Comparison of ENCODE assay signal across 27 mouse cellular contexts in the genomic region with DNA sequence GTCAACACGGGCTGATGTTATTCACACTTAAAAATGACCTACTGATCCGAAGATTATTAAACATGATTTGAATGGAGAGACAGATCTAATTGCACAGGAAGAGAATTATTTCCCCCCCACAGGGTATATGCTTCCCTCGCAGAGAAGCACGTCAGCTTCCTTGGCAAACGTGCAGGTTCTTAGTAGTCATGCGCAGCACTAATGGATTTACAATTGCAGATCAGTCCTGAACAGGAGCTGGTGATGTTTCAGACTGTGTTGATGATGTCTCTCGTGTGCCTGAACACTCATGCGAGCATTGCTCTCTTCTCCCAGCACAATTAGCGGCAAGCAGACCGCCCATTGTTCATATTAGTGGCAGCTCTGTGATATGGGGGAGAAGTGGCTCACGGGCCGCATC.
DNase-seq lines count a peak whose midpoint lies in the region; ATAC-seq lines count a peak whose summit lies in the region.
"Had no signal": no experiment of that assay in that cellular context is flagged by ENCODE, and none has a peak within 500 bp of the region (broad histone marks: within the 10 kb centered on the region; RNA-seq: fewer than 3 reads in every experiment).

No protein-coding gene starts in this region.

- H3K4me2 ChIP-seq in hindbrain, embryonic 14.5 days (replicated peaks) = no peak overlapping the region
- H3K4me2 ChIP-seq in hindbrain, embryonic 11.5 days (replicated peaks; ENCODE audit: low read depth, low read length) = no peak overlapping the region
- H3K4me2 ChIP-seq in neural tube, embryonic 14.5 days (ENCODE audit: low read depth, low read length) = no peak overlapping the region
- no peak overlapping the region for H3K4me2 ChIP-seq in neural tube, embryonic 15.5 days
- H3K4me2 ChIP-seq in hindbrain, embryonic 16.5 days (ENCODE audit: low read length) = no peak overlapping the region
- H3K4me2 ChIP-seq: embryonic facial prominence, embryonic 15.5 days; neural tube, embryonic 13.5 days had no signal

- H3K27ac ChIP-seq in hindbrain, embryonic 14.5 days = no peak overlapping the region
- no peak overlapping the region for H3K27ac ChIP-seq in hindbrain, embryonic 11.5 days (ENCODE audit: low read depth, low read length)
- 0 out of 2 replicates have a peak overlapping the region, but pooled peaks have one; percentile 28 for H3K27ac ChIP-seq in neural tube, embryonic 14.5 days (ENCODE audit: low read depth, low read length)
- no peak overlapping the region for H3K27ac ChIP-seq in neural tube, embryonic 15.5 days (replicated peaks)
- H3K27ac ChIP-seq in hindbrain, embryonic 16.5 days (ENCODE audit: low read depth, low read length) = no peak overlapping the region
- H3K27ac ChIP-seq: embryonic facial prominence, embryonic 10.5 days; embryonic facial prominence, embryonic 15.5 days; liver, embryonic 14.5 days; macrophage; neural tube, embryonic 13.5 days; stomach, postnatal 0 days had no signal

- 53% methylated on average over 12 of the region's 12 CpGs for WGBS in hindbrain, embryonic 14.5 days
- WGBS in hindbrain, embryonic 11.5 days = 88% methylated on average over 12 of the region's 12 CpGs
- 63% methylated on average over 12 of the region's 12 CpGs for WGBS in neural tube, embryonic 14.5 days
- 58% methylated on average over 12 of the region's 12 CpGs for WGBS in neural tube, embryonic 15.5 days
- 57% methylated on average over 12 of the region's 12 CpGs for WGBS in hindbrain, embryonic 16.5 days

- H3K27me3 ChIP-seq in hindbrain, embryonic 14.5 days (ENCODE audit: control insufficient read depth, insufficient read depth, low read length) = no peaks in the 10 kb centered on the region
- no peaks in the 10 kb centered on the region for H3K27me3 ChIP-seq in hindbrain, embryonic 11.5 days (ENCODE audit: control insufficient read depth, insufficient read depth, low read length)
- H3K27me3 ChIP-seq in neural tube, embryonic 14.5 days (ENCODE audit: control insufficient read depth, insufficient read depth, low read length) = no peaks in the 10 kb centered on the region
- no peaks in the 10 kb centered on the region for H3K27me3 ChIP-seq in neural tube, embryonic 15.5 days (replicated peaks)
- no peaks in the 10 kb centered on the region for H3K27me3 ChIP-seq in hindbrain, embryonic 16.5 days (replicated peaks; ENCODE audit: control insufficient read depth, insufficient read depth, low read length)
- H3K27me3 ChIP-seq: embryonic facial prominence, embryonic 15.5 days; neural tube, embryonic 13.5 days had no signal

- no peaks in the 10 kb centered on the region for H3K9me3 ChIP-seq in hindbrain, embryonic 14.5 days (ENCODE audit: control insufficient read depth, low read length)
- no peaks in the 10 kb centered on the region for H3K9me3 ChIP-seq in hindbrain, embryonic 11.5 days (ENCODE audit: control insufficient read depth, low read length)
- no peaks in the 10 kb centered on the region for H3K9me3 ChIP-seq in neural tube, embryonic 14.5 days (ENCODE audit: control insufficient read depth, low read length)
- no peaks in the 10 kb centered on the region for H3K9me3 ChIP-seq in neural tube, embryonic 15.5 days (replicated peaks)
- H3K9me3 ChIP-seq in hindbrain, embryonic 16.5 days (ENCODE audit: control insufficient read depth, low read length) = no peaks in the 10 kb centered on the region
- H3K9me3 ChIP-seq: embryonic facial prominence, embryonic 10.5 days; embryonic facial prominence, embryonic 15.5 days; neural tube, embryonic 13.5 days had no signal

- H3K4me3 ChIP-seq in hindbrain, embryonic 14.5 days (replicated peaks; ENCODE audit: low read length) = no peak overlapping the region
- H3K4me3 ChIP-seq in hindbrain, embryonic 11.5 days (ENCODE audit: low read depth, low read length) = no peak overlapping the region
- no peak overlapping the region for H3K4me3 ChIP-seq in neural tube, embryonic 14.5 days (ENCODE audit: low read depth, low read length)
- H3K4me3 ChIP-seq in neural tube, embryonic 15.5 days (replicated peaks) = no peak overlapping the region
- H3K4me3 ChIP-seq in hindbrain, embryonic 16.5 days (ENCODE audit: low read length) = no peak overlapping the region
- H3K4me3 ChIP-seq: embryonic facial prominence, embryonic 10.5 days; embryonic facial prominence, embryonic 15.5 days; neural tube, embryonic 13.5 days had no signal

- H3K9ac ChIP-seq in hindbrain, embryonic 14.5 days = no peak overlapping the region
- H3K9ac ChIP-seq in hindbrain, embryonic 11.5 days (ENCODE audit: low read depth, low read length) = no peak overlapping the region
- no peak overlapping the region for H3K9ac ChIP-seq in neural tube, embryonic 14.5 days (replicated peaks; ENCODE audit: low read depth, low read length)
- H3K9ac ChIP-seq in neural tube, embryonic 15.5 days (replicated peaks) = no peak overlapping the region
- no peak overlapping the region for H3K9ac ChIP-seq in hindbrain, embryonic 16.5 days (ENCODE audit: low read depth, low read length)
- H3K9ac ChIP-seq: embryonic facial prominence, embryonic 15.5 days; liver, embryonic 14.5 days; neural tube, embryonic 13.5 days had no signal

- no peaks in the 10 kb centered on the region for H3K36me3 ChIP-seq in hindbrain, embryonic 14.5 days (replicated peaks; ENCODE audit: control insufficient read depth, insufficient read depth)
- H3K36me3 ChIP-seq in hindbrain, embryonic 11.5 days (ENCODE audit: control insufficient read depth, insufficient read depth, low read length) = no peaks in the 10 kb centered on the region
- no peaks in the 10 kb centered on the region for H3K36me3 ChIP-seq in neural tube, embryonic 14.5 days (ENCODE audit: control insufficient read depth, insufficient read depth, low read length)
- no peaks in the 10 kb centered on the region for H3K36me3 ChIP-seq in neural tube, embryonic 15.5 days
- no peaks in the 10 kb centered on the region for H3K36me3 ChIP-seq in hindbrain, embryonic 16.5 days (ENCODE audit: control insufficient read depth, insufficient read depth, low read length)
- H3K36me3 ChIP-seq: embryonic facial prominence, embryonic 10.5 days; embryonic facial prominence, embryonic 15.5 days; neural tube, embryonic 13.5 days had no signal

- DNase-seq in hindbrain, embryonic 14.5 days (ENCODE audit: low spot score) = peak; percentile 50
- DNase-seq in hindbrain, embryonic 11.5 days (ENCODE audit: low spot score) = no peak
- peak; percentile 6 for DNase-seq in brain, embryonic 18.5 days (ENCODE audit: low read depth, low spot score)
- DNase-seq in frontal cortex, postnatal 36 days (ENCODE audit: low spot score in 2 of 2) = no peak
- DNase-seq: adrenal gland, postnatal 25 days; B cell, adult 2 months; cerebellum, adult 8-10 months; cerebellum, postnatal 25 days; heart, postnatal 14 days; kidney, adult 8-10 months; kidney, postnatal 10 days; liver; lung, adult 2 months; lung, postnatal 10 days; right cerebral cortex, adult 18-20 months; spleen, adult 18-20 months; thymus, adult 18-20 months had no signal

- peaks cover 3% of the 10 kb centered on the region; the same call in 1 of the 2 replicates for H3K4me1 ChIP-seq in hindbrain, embryonic 14.5 days (replicated peaks; ENCODE audit: control insufficient read depth, insufficient read depth, low read length)
- H3K4me1 ChIP-seq in hindbrain, embryonic 11.5 days (replicated peaks; ENCODE audit: control insufficient read depth, insufficient read depth, low read length) = 0 out of 2 replicates have a peak, but pooled peaks cover 2% of the 10 kb centered on the region
- no peaks in the 10 kb centered on the region for H3K4me1 ChIP-seq in neural tube, embryonic 14.5 days (ENCODE audit: control insufficient read depth, insufficient read depth, low read length)
- peaks cover 7% of the 10 kb centered on the region; the same call in 1 of the 2 replicates for H3K4me1 ChIP-seq in neural tube, embryonic 15.5 days
- H3K4me1 ChIP-seq in hindbrain, embryonic 16.5 days (ENCODE audit: control insufficient read depth, insufficient read depth, low read depth, low read length) = no peaks in the 10 kb centered on the region; the same call in 1 of the 2 replicates

- ATAC-seq in hindbrain, embryonic 14.5 days (ENCODE audit: low FRiP score) = peak; percentile 64
- ATAC-seq in hindbrain, embryonic 11.5 days (ENCODE audit: low FRiP score) = no peak
- peak; percentile 28; the same call in 1 of the 2 replicates for ATAC-seq in neural tube, embryonic 14.5 days (ENCODE audit: low read depth)
- no peak for ATAC-seq in neural tube, embryonic 15.5 days (ENCODE audit: low FRiP score)
- ATAC-seq in hindbrain, embryonic 16.5 days = peak; percentile 64
- ATAC-seq: intestine, embryonic 16.5 days had no signal

Comparison
In these comparisons a context has a peak if more than half of its experiments do, and no peak if none do; other contexts are left out.
1. ATAC-seq: peak in hindbrain, embryonic 14.5 days (single experiment), neural tube, embryonic 14.5 days (single experiment) and hindbrain, embryonic 16.5 days (single experiment); none in hindbrain, embryonic 11.5 days (single experiment) and neural tube, embryonic 15.5 days (single experiment).
2. DNase-seq: peak in hindbrain, embryonic 14.5 days (single experiment) and brain, embryonic 18.5 days (single experiment); none in hindbrain, embryonic 11.5 days (single experiment) and frontal cortex, postnatal 36 days (0 of 2).